Mouse (Mus musculus): ENCODE data around the gene Gabrb2.

DNA sequence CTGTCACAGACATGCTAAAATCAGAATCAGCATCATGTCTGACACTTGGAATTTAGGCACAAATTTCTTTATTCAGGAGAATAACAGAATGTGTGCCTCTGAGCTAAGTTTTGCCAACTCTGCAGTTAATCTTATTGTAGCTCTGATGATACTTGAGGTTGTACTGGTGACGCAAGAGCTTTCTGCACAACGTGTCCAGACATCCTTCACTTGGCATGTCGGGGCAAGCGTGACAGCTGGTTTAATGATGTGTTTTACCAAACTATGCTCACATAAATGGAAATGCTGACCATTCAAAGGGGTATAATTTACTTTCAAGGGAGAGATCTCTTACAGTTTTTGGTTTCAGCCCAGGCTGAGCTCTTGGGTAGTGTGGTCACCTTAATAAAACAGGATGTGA lies 33.1 kb upstream of the Gabrb2 start:
- TF ChIP-seq CTCF (IDR thresholded peaks at IDR 0.05; ENCODE audit: low read depth, low read length) (no peak), POLR2A (IDR thresholded peaks at IDR 0.05; ENCODE audit: borderline replicate concordance, low read depth, low read length) (no peak)

All from bone marrow macrophage, adult 2 months (primary cell).